Mouse (Mus musculus) ES-E14 (cell line): ENCODE measurements around the gene Rps3. TPM values are rescaled to one million over a fixed set of nuclear protein-coding genes. Genes with fewer than 3 reads are reported as not detected.

Source experiments
- DNase-seq: peaks from one replicate; pipeline ENCODE4 v3.0.0-alpha.2; 2013; ENCODE audit warnings: low read depth, low spot score
- H3K27ac ChIP-seq: 2 replicates; pipeline ENCODE4 v1.5.1; 2012; ENCODE audit warnings: low read depth, mild to moderate bottlenecking, low read length, moderate library complexity, mixed read lengths; ENCODE audit not compliant: poor library complexity, insufficient read depth, severe bottlenecking
- H3K36me3 ChIP-seq: 2 replicates; pipeline ENCODE4 v1.6.1; 2012; ENCODE audit warnings: mild to moderate bottlenecking, low read length, moderate library complexity, mixed read lengths; ENCODE audit not compliant: control insufficient read depth, poor library complexity, insufficient read depth, severe bottlenecking
- H3K4me1 ChIP-seq, 2 experiments: fragments of 150-350 bp in 1 of 2; sonication (generic) in 1 of 2; 2 replicates each; pipeline ENCODE4 v1.6.1; 2012; ENCODE audit warnings: low read length in 2 of 2, mild to moderate bottlenecking in 1 of 2, mixed read lengths in 1 of 2; ENCODE audit not compliant: control insufficient read depth in 2 of 2, insufficient read depth in 2 of 2, poor library complexity in 1 of 2
- H3K4me3 ChIP-seq, 2 experiments: fragments of 150-350 bp in 1 of 2; sonication (generic) in 1 of 2; 2 replicates each; pipeline ENCODE4 v1.5.1; 2012; ENCODE audit warnings: low read length in 2 of 2, low read depth in 1 of 2, mild to moderate bottlenecking in 1 of 2, mixed read lengths in 1 of 2; ENCODE audit not compliant: insufficient read depth in 1 of 2, poor library complexity in 1 of 2, severe bottlenecking in 1 of 2
- H3K9ac ChIP-seq: 2 replicates; pipeline ENCODE4 v1.6.1; 2012; ENCODE audit warnings: low read depth, mild to moderate bottlenecking, low read length, mixed read lengths; ENCODE audit not compliant: poor library complexity, insufficient read depth, severe bottlenecking
- H3K9me3 ChIP-seq: fragments of 150-350 bp; sonication (generic); 2 replicates; pipeline ENCODE4 v1.6.1; 2012; ENCODE audit warnings: low read depth, mild to moderate bottlenecking, low read length; ENCODE audit not compliant: control insufficient read depth, insufficient read depth
- CHD2 ChIP-seq: IDR thresholded peaks from 2 replicates; pipeline ENCODE4 v1.6.1; 2014; ENCODE audit warnings: mild to moderate bottlenecking, low read depth, low read length, inconsistent platforms
- HCFC1 ChIP-seq: IDR thresholded peaks from 2 replicates; pipeline ENCODE4 v1.6.1; 2012; ENCODE audit warnings: low read length, inconsistent platforms, borderline replicate concordance; ENCODE audit not compliant: insufficient read depth
- MAFK ChIP-seq: IDR thresholded peaks from 2 replicates; pipeline ENCODE4 v1.6.1; 2014; ENCODE audit warnings: mild to moderate bottlenecking, low read depth, low read length, inconsistent platforms; ENCODE audit not compliant: insufficient read depth
- ZC3H11A ChIP-seq: IDR thresholded peaks from 2 replicates; pipeline ENCODE4 v1.6.1; 2012; ENCODE audit warnings: low read depth, mild to moderate bottlenecking, inconsistent platforms, low read length, borderline replicate concordance
- ZNF384 ChIP-seq: IDR thresholded peaks from 2 replicates; pipeline ENCODE4 v1.6.1; 2012; ENCODE audit warnings: low read depth, low read length, inconsistent platforms
- in situ Hi-C, 2 experiments: fragments of 600-800 bp; cut with MboI; formaldehyde crosslinking; loops; one replicate each; pipeline ENCODE4 v1.15.1; 2025; ENCODE audit warnings: low sequenced_read_pairs in 2 of 2, inconsistent platforms in 1 of 2; ENCODE audit not compliant: unreplicated experiment in 2 of 2
- total RNA-seq: library from RNA; depleted of rRNA; stranded (reverse); fragments of 300-350 nt; gene quantifications from 2 replicates; pipeline ENCODE4 v1.2.3, GENCODE M21; 2012

Rps3 gene
- total RNA-seq, 1 experiment: 1,655 TPM

GRCm38 (mm10) chr7:99471578-99471977 is 12.0 kb downstream of the Rps3 start:
- TF ChIP-seq ZC3H11A (no peak), MAFK (no peak), HCFC1 (no peak), ZNF384 (no peak), CHD2 (no peak)
- peaks cover 0 to 2% of the 10 kb centered on the region in 2 experiments; a peak in 2 of 4 replicates for H3K4me1 ChIP-seq
- H3K4me3 ChIP-seq: no peak overlapping the region
- H3K36me3 ChIP-seq: peaks cover 6% of the 10 kb centered on the region; the same call in 1 of the 2 replicates
- H3K9me3 ChIP-seq: no peaks in the 10 kb centered on the region
- H3K9ac ChIP-seq: no peak overlapping the region
- DNase-seq: no peak
- in situ Hi-C loops: no loop called here
- no peak overlapping the region for H3K27ac ChIP-seq

GRCm38 (mm10) chr7:99469680-99470405 is 13.7 kb downstream of the Rps3 start:
- Histone ChIP-seq H3K36me3 (peaks cover 6% of the 10 kb centered on the region; the same call in 1 of the 2 replicates), H3K9ac (no peak overlapping the region)
- DNase-seq: no peak

GRCm38 (mm10) chr7:99468283-99469132 is 15.0 kb downstream of the Rps3 start:
- peaks cover 0 to 2% of the 10 kb centered on the region in 2 experiments; a peak in 2 of 4 replicates for H3K4me1 ChIP-seq
- no peak overlapping the region for H3K27ac ChIP-seq
- in situ Hi-C loops: no loop called here

More at GRCm38 (mm10) chr7:99469680-99470405, 13.7 kb downstream of the Rps3 start:
- Histone ChIP-seq H3K4me1 (peaks cover 0 to 2% of the 10 kb centered on the region in 2 experiments; a peak in 2 of 4 replicates), H3K9me3 (no peaks in the 10 kb centered on the region), H3K4me3 (no peak overlapping the region), H3K27ac (no peak overlapping the region)
- TF ChIP-seq ZC3H11A (no peak), ZNF384 (no peak), MAFK (no peak), HCFC1 (no peak), CHD2 (no peak)
- in situ Hi-C loops: no loop called here

GRCm38 (mm10) chr7:99467916-99468282 is 15.6 kb downstream of the Rps3 start:
- Histone ChIP-seq H3K9ac (peak overlapping the region; percentile 51), H3K36me3 (0 out of 2 replicates have a peak, but pooled peaks cover 2% of the 10 kb centered on the region), H3K4me3 (peak overlapping the region; percentile 52 to 62; a peak in 3 of 4 replicates), H3K9me3 (no peaks in the 10 kb centered on the region), H3K27ac (no peak overlapping the region), H3K4me1 (peaks cover 0 to 2% of the 10 kb centered on the region in 2 experiments; a peak in 2 of 4 replicates)
- no peak for DNase-seq
- TF ChIP-seq CHD2: no peak
- no peak for TF ChIP-seq MAFK
- no peak for TF ChIP-seq ZNF384
- no peak for TF ChIP-seq ZC3H11A
- no peak for TF ChIP-seq HCFC1
- in situ Hi-C loops: no loop called here

More at GRCm38 (mm10) chr7:99468283-99469132, 15.0 kb downstream of the Rps3 start:
- peaks cover 3% of the 10 kb centered on the region; the same call in 1 of the 2 replicates for H3K36me3 ChIP-seq
- peak overlapping the region; percentile 52 to 62; a peak in 3 of 4 replicates for H3K4me3 ChIP-seq
- peak overlapping the region; percentile 51 for H3K9ac ChIP-seq
- H3K9me3 ChIP-seq: no peaks in the 10 kb centered on the region
- TF ChIP-seq ZNF384 (no peak), CHD2 (no peak), HCFC1 (no peak), ZC3H11A (no peak), MAFK (no peak)
- DNase-seq: no peak
